Mouse (Mus musculus): ENCODE data around the gene Paqr9.

DNA sequence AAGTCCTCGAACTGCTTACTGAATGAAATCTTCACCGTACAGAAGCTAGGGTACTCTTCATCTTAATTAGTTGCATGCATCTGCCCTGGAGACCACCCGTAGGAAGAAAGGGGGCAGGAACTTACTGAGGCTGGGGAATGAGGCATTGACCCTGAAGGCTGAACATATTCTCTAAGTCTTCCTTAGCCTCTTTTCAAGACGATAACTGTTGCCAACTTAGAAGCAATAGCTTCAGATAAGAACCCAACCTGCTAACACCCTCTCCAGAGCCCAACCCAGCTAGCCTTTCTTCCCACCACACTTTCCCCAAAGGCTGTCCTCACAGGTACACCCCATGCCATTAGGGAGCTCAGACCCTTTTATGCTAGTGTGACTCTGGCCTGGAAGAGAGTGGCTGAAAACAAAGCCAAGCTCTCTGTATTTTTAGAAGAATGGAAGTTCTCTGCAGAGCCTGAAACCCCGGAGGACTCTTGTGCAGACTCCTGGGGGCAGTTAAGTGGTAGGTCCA is 4.2 kb upstream of the Paqr9 start:
- TF ChIP-seq CTCF (IDR thresholded peaks at IDR 0.05; ENCODE audit: control insufficient read depth, insufficient read depth, insufficient replicate concordance, low read depth, low read length) (no peak), POLR2A (IDR thresholded peaks at IDR 0.05; ENCODE audit: control insufficient read depth, low read depth, low read length) (no peak)

Measured in testis, adult 2 months (tissue).